ENCODE assay signal across 36 mouse cellular contexts in genomic region chr6:52267691-52268090, GRCm38 (mm10). TPM values are rescaled to one million over a fixed set of nuclear protein-coding genes. Genes with fewer than 3 reads are reported as not detected.
DNase-seq lines count a peak whose midpoint lies in the region; ATAC-seq lines count a peak whose summit lies in the region.
"Had no signal": no experiment of that assay in that cellular context is flagged by ENCODE, and none has a peak within 500 bp of the region (broad histone marks: within the 10 kb centered on the region; RNA-seq: fewer than 3 reads in every experiment).

No protein-coding gene starts in this region.

- H3K9ac ChIP-seq in forebrain, embryonic 11.5 days (ENCODE audit: low read length), result no peak overlapping the region
- no peak overlapping the region for H3K9ac ChIP-seq in forebrain, embryonic 16.5 days (replicated peaks; ENCODE audit: low read depth, low read length)
- H3K9ac ChIP-seq in limb, embryonic 12.5 days (replicated peaks), result peak overlapping the region; percentile 49; the same call in 1 of the 2 replicates
- H3K9ac ChIP-seq: embryonic facial prominence, embryonic 12.5 days; embryonic facial prominence, embryonic 15.5 days; forebrain, embryonic 12.5 days; forebrain, embryonic 15.5 days; heart, embryonic 13.5 days; hindbrain, embryonic 14.5 days had no signal

- peaks cover 95% of the 10 kb centered on the region for H3K27me3 ChIP-seq in forebrain, embryonic 11.5 days (ENCODE audit: control insufficient read depth, insufficient read depth, low read length)
- peaks cover 89% of the 10 kb centered on the region for H3K27me3 ChIP-seq in forebrain, embryonic 16.5 days (replicated peaks; ENCODE audit: control insufficient read depth, insufficient read depth, low read length)
- H3K27me3 ChIP-seq in limb, embryonic 12.5 days, result peaks cover 71% of the 10 kb centered on the region

- no peak for ATAC-seq in forebrain, embryonic 11.5 days (replicated peaks; ENCODE audit: low FRiP score)
- ATAC-seq in forebrain, embryonic 16.5 days, result no peak
- no peak for ATAC-seq in limb, embryonic 12.5 days (ENCODE audit: insufficient number of reproducible peaks, insufficient read depth, low FRiP score, low TSS enrichment, low read depth)
- ATAC-seq: CD4-positive, CD25-positive, alpha-beta regulatory T cell, adult 4 months; forebrain, embryonic 15.5 days; hindbrain, postnatal 0 days had no signal

- H3K4me1 ChIP-seq in forebrain, embryonic 11.5 days (replicated peaks; ENCODE audit: control insufficient read depth, insufficient read depth, low read length), result no peaks in the 10 kb centered on the region
- H3K4me1 ChIP-seq in forebrain, embryonic 16.5 days (replicated peaks; ENCODE audit: control insufficient read depth, insufficient read depth, low read length), result no peaks in the 10 kb centered on the region
- H3K4me1 ChIP-seq in limb, embryonic 12.5 days (replicated peaks), result peaks cover 36% of the 10 kb centered on the region
- H3K4me1 ChIP-seq: embryonic facial prominence, embryonic 12.5 days; embryonic facial prominence, embryonic 15.5 days; forebrain, embryonic 12.5 days; forebrain, embryonic 15.5 days; heart, embryonic 10.5 days; heart, embryonic 13.5 days had no signal

- H3K9me3 ChIP-seq in forebrain, embryonic 11.5 days (ENCODE audit: control insufficient read depth, low read length), result no peaks in the 10 kb centered on the region
- H3K9me3 ChIP-seq in forebrain, embryonic 16.5 days (ENCODE audit: control insufficient read depth, low read length), result no peaks in the 10 kb centered on the region
- H3K9me3 ChIP-seq in limb, embryonic 12.5 days, result no peaks in the 10 kb centered on the region
- H3K9me3 ChIP-seq: embryonic facial prominence, embryonic 12.5 days; embryonic facial prominence, embryonic 15.5 days; forebrain, embryonic 12.5 days; forebrain, embryonic 15.5 days; heart, embryonic 10.5 days; heart, embryonic 13.5 days had no signal

- intact Hi-C loops in left cerebral cortex, postnatal 4 days (cut with DNase I), result no loop called here

- no peaks in the 10 kb centered on the region for H3K36me3 ChIP-seq in forebrain, embryonic 11.5 days (ENCODE audit: control insufficient read depth, insufficient read depth, low read length)
- H3K36me3 ChIP-seq in forebrain, embryonic 16.5 days (ENCODE audit: control insufficient read depth, insufficient read depth), result no peaks in the 10 kb centered on the region
- H3K36me3 ChIP-seq in limb, embryonic 12.5 days, result no peaks in the 10 kb centered on the region
- H3K36me3 ChIP-seq: embryonic facial prominence, embryonic 12.5 days; embryonic facial prominence, embryonic 15.5 days; forebrain, embryonic 12.5 days; forebrain, embryonic 15.5 days; heart, embryonic 10.5 days; heart, embryonic 13.5 days had no signal

- no peak overlapping the region for H3K4me2 ChIP-seq in forebrain, embryonic 11.5 days (ENCODE audit: low read depth, low read length, severe bottlenecking)
- H3K4me2 ChIP-seq in forebrain, embryonic 16.5 days (ENCODE audit: low read length), result no peak overlapping the region
- peak overlapping the region; percentile 46 for H3K4me2 ChIP-seq in limb, embryonic 12.5 days
- H3K4me2 ChIP-seq: embryonic facial prominence, embryonic 12.5 days; embryonic facial prominence, embryonic 15.5 days; forebrain, embryonic 12.5 days; forebrain, embryonic 15.5 days; heart, embryonic 13.5 days; hindbrain, embryonic 14.5 days had no signal

- no peak overlapping the region for H3K27ac ChIP-seq in forebrain, embryonic 11.5 days (ENCODE audit: low read depth, low read length)
- H3K27ac ChIP-seq in forebrain, embryonic 16.5 days (ENCODE audit: low read length), result no peak overlapping the region
- H3K27ac ChIP-seq in limb, embryonic 12.5 days, result no peak overlapping the region
- H3K27ac ChIP-seq: embryonic facial prominence, embryonic 12.5 days; embryonic facial prominence, embryonic 15.5 days; forebrain, embryonic 12.5 days; forebrain, embryonic 15.5 days; heart, adult 2 months; heart, embryonic 10.5 days; heart, embryonic 13.5 days; hindbrain, embryonic 14.5 days; hindbrain, postnatal 0 days had no signal

- 3% methylated on average over 3 of the region's 3 CpGs for WGBS in forebrain, embryonic 11.5 days
- 4% methylated on average over 3 of the region's 3 CpGs for WGBS in forebrain, embryonic 16.5 days
- WGBS in limb, embryonic 12.5 days, result 11% methylated on average over 3 of the region's 3 CpGs

- H3K4me3 ChIP-seq in forebrain, embryonic 11.5 days (ENCODE audit: low read depth, low read length), result no peak overlapping the region
- H3K4me3 ChIP-seq in forebrain, embryonic 16.5 days (replicated peaks; ENCODE audit: low read length), result no peak overlapping the region
- no peak overlapping the region for H3K4me3 ChIP-seq in limb, embryonic 12.5 days (replicated peaks)
- H3K4me3 ChIP-seq: embryonic facial prominence, embryonic 12.5 days; embryonic facial prominence, embryonic 15.5 days; forebrain, embryonic 12.5 days; forebrain, embryonic 15.5 days; heart, adult 2 months; heart, embryonic 10.5 days; heart, embryonic 13.5 days had no signal

- peak; percentile 41 for DNase-seq in forebrain, embryonic 11.5 days (ENCODE audit: low spot score)
- peak; percentile 24 for DNase-seq in retina, embryonic 14.5 days (ENCODE audit: low spot score)
- no peak for DNase-seq in retina, postnatal 1 day
- no peak for DNase-seq in left cerebral cortex, postnatal 4 days
- no peak for DNase-seq in cerebellum, postnatal 36 days
- DNase-seq: adrenal gland, adult 2 months; adrenal gland, postnatal 14 days; cerebellum, adult 11 months; cerebellum, adult 2 months; cerebellum, adult 9-11 months; cerebellum, postnatal 25 days; gastrocnemius, postnatal 10 days; gastrocnemius, postnatal 36 days; heart, adult 2 months; heart, postnatal 14 days; heart, postnatal 4 days had no signal

RNA-seq across cellular contexts. Expression of gene Hoxa13, which starts 7.0 kb away (rescaled TPM):
- not detected in 2 replicates for polyA plus RNA-seq in forebrain, embryonic 11.5 days (2014; fragmentation: Nextera tagmentation; extraction: Ambion mirVana)
- not detected in 2 replicates for polyA plus RNA-seq in forebrain, embryonic 16.5 days (2015; fragmentation: Nextera tagmentation; extraction: Ambion mirVana)
- 33.1 and 34.1 TPM in 2 replicates for polyA plus RNA-seq in limb, embryonic 12.5 days (2016; fragmentation: Nextera tagmentation; extraction: Ambion mirVana)
- not detected for total RNA-seq in left cerebral cortex, postnatal 4 days (2021)
- total RNA-seq: adrenal gland, adult 2 months; adrenal gland, postnatal 14 days; adrenal gland, postnatal 4 days; granulocyte monocyte progenitor cell, adult 5-6 weeks; heart, adult 2 months; heart, postnatal 14 days; heart, postnatal 4 days; hindbrain, postnatal 0 days; MEL had no signal
- polyA plus RNA-seq: adrenal gland, adult 2 months; CD4-positive, CD25-positive, alpha-beta regulatory T cell, adult 4 months; cerebellum, adult 2 months; cortical plate, adult 2 months; embryonic facial prominence, embryonic 12.5 days; forebrain, embryonic 12.5 days; forebrain, embryonic 15.5 days; heart, adult 2 months; heart, embryonic 10.5 days; heart, embryonic 13.5 days; heart, embryonic 16.5 days; hindbrain, embryonic 11.5 days; hindbrain, embryonic 14.5 days; hindbrain, postnatal 0 days had no signal

RNA-seq across cellular contexts. Expression of gene Hoxa11, which starts 22.1 kb away (rescaled TPM):
- not detected in 2 replicates for polyA plus RNA-seq in forebrain, embryonic 11.5 days (2014; fragmentation: Nextera tagmentation; extraction: Ambion mirVana)
- 0.14 TPM in 1 of 2 replicates, not detected in the other for polyA plus RNA-seq in forebrain, embryonic 16.5 days (2015; fragmentation: Nextera tagmentation; extraction: Ambion mirVana)
- 88.2 and 96.8 TPM in 2 replicates for polyA plus RNA-seq in limb, embryonic 12.5 days (2016; fragmentation: Nextera tagmentation; extraction: Ambion mirVana)
- total RNA-seq in left cerebral cortex, postnatal 4 days (2021), result not detected
- total RNA-seq: adrenal gland, adult 2 months; adrenal gland, postnatal 14 days; granulocyte monocyte progenitor cell, adult 5-6 weeks; heart, adult 2 months; heart, postnatal 14 days; heart, postnatal 4 days; hindbrain, postnatal 0 days; MEL had no signal
- polyA plus RNA-seq: adrenal gland, adult 2 months; CD4-positive, CD25-positive, alpha-beta regulatory T cell, adult 4 months; cerebellum, adult 2 months; cortical plate, adult 2 months; embryonic facial prominence, embryonic 15.5 days; forebrain, embryonic 12.5 days; forebrain, embryonic 15.5 days; heart, adult 2 months; heart, embryonic 13.5 days; heart, embryonic 16.5 days; hindbrain, embryonic 11.5 days; hindbrain, embryonic 14.5 days; hindbrain, postnatal 0 days had no signal

RNA-seq across cellular contexts. Expression of gene Hoxa10, which starts 27.0 kb away (rescaled TPM):
- not detected in 2 replicates for polyA plus RNA-seq in forebrain, embryonic 11.5 days (2014; fragmentation: Nextera tagmentation; extraction: Ambion mirVana)
- 0.29 TPM in 1 of 2 replicates, not detected in the other for polyA plus RNA-seq in forebrain, embryonic 16.5 days (2015; fragmentation: Nextera tagmentation; extraction: Ambion mirVana)
- polyA plus RNA-seq in limb, embryonic 12.5 days (2016; fragmentation: Nextera tagmentation; extraction: Ambion mirVana), result 272 and 294 TPM in 2 replicates
- total RNA-seq in left cerebral cortex, postnatal 4 days (2021), result not detected
- total RNA-seq: adrenal gland, adult 2 months; heart, adult 2 months; heart, postnatal 14 days; heart, postnatal 4 days; hindbrain, postnatal 0 days; MEL had no signal
- polyA plus RNA-seq: adrenal gland, adult 2 months; CD4-positive, CD25-positive, alpha-beta regulatory T cell, adult 4 months; cerebellum, adult 2 months; cortical plate, adult 2 months; embryonic facial prominence, embryonic 15.5 days; forebrain, embryonic 12.5 days; forebrain, embryonic 15.5 days; heart, adult 2 months; heart, embryonic 13.5 days; heart, embryonic 16.5 days; hindbrain, embryonic 11.5 days; hindbrain, postnatal 0 days had no signal

RNA-seq across cellular contexts. Expression of gene Hoxa9, which starts 36.8 kb away (rescaled TPM):
- polyA plus RNA-seq in forebrain, embryonic 11.5 days (2014; fragmentation: Nextera tagmentation; extraction: Ambion mirVana), result not detected in 2 replicates
- 0.30 TPM in 1 of 2 replicates, not detected in the other for polyA plus RNA-seq in forebrain, embryonic 16.5 days (2015; fragmentation: Nextera tagmentation; extraction: Ambion mirVana)
- polyA plus RNA-seq in limb, embryonic 12.5 days (2016; fragmentation: Nextera tagmentation; extraction: Ambion mirVana), result 74.7 and 77.4 TPM in 2 replicates
- total RNA-seq in left cerebral cortex, postnatal 4 days (2021), result not detected
- total RNA-seq: heart, adult 2 months; heart, postnatal 14 days; heart, postnatal 4 days; MEL had no signal
- polyA plus RNA-seq: cerebellum, adult 2 months; cortical plate, adult 2 months; embryonic facial prominence, embryonic 12.5 days; forebrain, embryonic 12.5 days; forebrain, embryonic 15.5 days; hindbrain, postnatal 0 days had no signal

RNA-seq across cellular contexts. Expression of gene Evx1, which starts 45.6 kb away (rescaled TPM):
- polyA plus RNA-seq in forebrain, embryonic 11.5 days (2014; fragmentation: Nextera tagmentation; extraction: Ambion mirVana), result not detected in 2 replicates
- 0.19 TPM in 1 of 2 replicates, not detected in the other for polyA plus RNA-seq in forebrain, embryonic 16.5 days (2015; fragmentation: Nextera tagmentation; extraction: Ambion mirVana)
- 4.8 and 5.2 TPM in 2 replicates for polyA plus RNA-seq in limb, embryonic 12.5 days (2016; fragmentation: Nextera tagmentation; extraction: Ambion mirVana)
- not detected for total RNA-seq in left cerebral cortex, postnatal 4 days (2021)
- total RNA-seq: adrenal gland, postnatal 14 days; adrenal gland, postnatal 4 days; gastrocnemius, adult 18-20 months; gastrocnemius, postnatal 10 days; gastrocnemius, postnatal 36 days; granulocyte monocyte progenitor cell, adult 5-6 weeks; heart, adult 2 months; heart, postnatal 14 days; heart, postnatal 4 days; MEL had no signal
- polyA plus RNA-seq: adrenal gland, adult 2 months; C2C12; CD4-positive, CD25-positive, alpha-beta regulatory T cell, adult 4 months; cortical plate, adult 2 months; embryonic facial prominence, embryonic 15.5 days; forebrain, embryonic 12.5 days; forebrain, embryonic 15.5 days; heart, adult 2 months; heart, embryonic 13.5 days; heart, embryonic 16.5 days; intestine, embryonic 14.5 days had no signal

Comparison
In these comparisons a context has a peak if more than half of its experiments do, and no peak if none do; other contexts are left out.
1. DNase-seq: peak in forebrain, embryonic 11.5 days (single experiment) and retina, embryonic 14.5 days (single experiment); none in retina, postnatal 1 day (single experiment), left cerebral cortex, postnatal 4 days (single experiment) and cerebellum, postnatal 36 days (0 of 2).
2. RNA of gene Hoxa13, which starts 7.0 kb away (polyA plus RNA-seq): 33.1 to 34.1 TPM in limb, embryonic 12.5 days; not detected in forebrain, embryonic 11.5 days and not detected in forebrain, embryonic 16.5 days; every median in the first group is over 10 times any median in the second.
3. RNA of gene Hoxa11, which starts 22.1 kb away (polyA plus RNA-seq): 88.2 to 96.8 TPM in limb, embryonic 12.5 days; not detected in forebrain, embryonic 11.5 days and 0.14 TPM in forebrain, embryonic 16.5 days; every median in the first group is over 10 times any median in the second.
4. RNA of gene Hoxa10, which starts 27.0 kb away (polyA plus RNA-seq): 272 to 294 TPM in limb, embryonic 12.5 days; not detected in forebrain, embryonic 11.5 days and 0.29 TPM in forebrain, embryonic 16.5 days; every median in the first group is over 100 times any median in the second.